Mouse (Mus musculus) stomach, postnatal 0 days (tissue): ENCODE results near the gene Tsr3.

Experiments
- CTCF ChIP-seq: IDR thresholded peaks from 2 replicates; pipeline ENCODE4 v1.5.1; 2016; ENCODE audit warnings: antibody characterized with exemption, low read depth, mild to moderate bottlenecking, moderate library complexity
- EP300 ChIP-seq: optimal IDR thresholded peaks from 2 replicates; pipeline ENCODE3; 2016; ENCODE audit warnings: antibody characterized with exemption

- no peak for TF ChIP-seq CTCF
- TF ChIP-seq EP300 = no peak
These were observed 42.2 kb downstream of the Tsr3 start for GRCm38 (mm10) chr17:25282133-25282532.
